Mouse (Mus musculus) brown adipose tissue, adult 24 weeks (tissue): ENCODE data around the gene Serpina3n. TPM values are rescaled to one million over a fixed set of nuclear protein-coding genes. Genes with fewer than 3 reads are reported as not detected.
"Not testable (repeated sequence)": the region's sequence is repeated elsewhere in the genome, so short reads cannot be mapped to it uniquely, and the experiment has no call there.

Source experiments
- H3K27ac ChIP-seq: fragments of 200-500 bp; replicated peaks from 2 replicates; pipeline ENCODE4 v1.5.1; 2012; ENCODE audit warnings: low read depth, mild to moderate bottlenecking, low read length
- H3K4me1 ChIP-seq: fragments of 200-500 bp; 2 replicates; pipeline ENCODE4 v1.6.1; 2012; ENCODE audit warnings: low read length, mixed read lengths; ENCODE audit not compliant: control insufficient read depth, insufficient read depth, insufficient read length
- H3K4me3 ChIP-seq: fragments of 200-500 bp; 2 replicates; pipeline ENCODE4 v1.5.1; 2012; ENCODE audit warnings: low read depth, mild to moderate bottlenecking, low read length, moderate library complexity; ENCODE audit not compliant: insufficient read depth
- polyA plus RNA-seq: library from polyadenylated mRNA; stranded (reverse); fragments of >200 nt; gene quantifications from 2 replicates; pipeline ENCODE4 v1.2.4, GENCODE M21; 2012; ENCODE audit not compliant: missing spikeins, insufficient read depth, insufficient read length

The Serpina3n gene
- polyA plus RNA-seq, 1 experiment, result 16.0 TPM

GRCm38 (mm10) chr12:104418340-104419135 lies 12.0 kb downstream of the Serpina3n start:
- Histone ChIP-seq H3K4me1 (no peaks in the 10 kb centered on the region), H3K4me3 (no peak overlapping the region), H3K27ac (no peak overlapping the region)

GRCm38 (mm10) chr12:104419136-104419462 lies 12.6 kb downstream of the Serpina3n start:
- H3K4me1 ChIP-seq, result no peaks in the 10 kb centered on the region

GRCm38 (mm10) chr12:104422615-104423392 lies 16.3 kb downstream of the Serpina3n start:
- H3K4me1 ChIP-seq, result no peaks in the 10 kb centered on the region
- no peak overlapping the region for H3K27ac ChIP-seq
- no peak overlapping the region for H3K4me3 ChIP-seq

More at GRCm38 (mm10) chr12:104419136-104419462, 12.6 kb downstream of the Serpina3n start:
- H3K4me3 ChIP-seq, result no peak overlapping the region
- H3K27ac ChIP-seq, result no peak overlapping the region

- H3K4me1 ChIP-seq, result no peaks in the 10 kb centered on the region
- H3K4me3 ChIP-seq, result no peak overlapping the region
- H3K27ac ChIP-seq, result no peak overlapping the region
Measured at GRCm38 (mm10) chr12:104425591-104425990, 19.1 kb downstream of the Serpina3n start.

- Histone ChIP-seq H3K4me1 (no peaks in the 10 kb centered on the region), H3K4me3 (no peak overlapping the region), H3K27ac (no peak overlapping the region)
Measured at GRCm38 (mm10) chr12:104426915-104427314, 20.4 kb downstream of the Serpina3n start.

- no peak overlapping the region for H3K4me3 ChIP-seq
- no peaks in the 10 kb centered on the region for H3K4me1 ChIP-seq
- no peak overlapping the region for H3K27ac ChIP-seq
Measured at GRCm38 (mm10) chr12:104431359-104431758, 24.8 kb downstream of the Serpina3n start.

GRCm38 (mm10) chr12:104433214-104433613 lies 26.7 kb downstream of the Serpina3n start:
- Histone ChIP-seq H3K4me3 (no peak overlapping the region), H3K27ac (no peak overlapping the region), H3K4me1 (no peaks in the 10 kb centered on the region)

GRCm38 (mm10) chr12:104433951-104434735 lies 27.6 kb downstream of the Serpina3n start:
- H3K4me3 ChIP-seq, result no peak overlapping the region

GRCm38 (mm10) chr12:104440087-104440760 lies 33.7 kb downstream of the Serpina3n start:
- H3K4me3 ChIP-seq, result no peak overlapping the region
- no peak overlapping the region for H3K27ac ChIP-seq
- H3K4me1 ChIP-seq, result no peaks in the 10 kb centered on the region

More at GRCm38 (mm10) chr12:104433951-104434735, 27.6 kb downstream of the Serpina3n start:
- Histone ChIP-seq H3K4me1 (no peaks in the 10 kb centered on the region), H3K27ac (no peak overlapping the region)

GRCm38 (mm10) chr12:104443716-104444115 lies 37.2 kb downstream of the Serpina3n start:
- H3K4me3 ChIP-seq, result no peak overlapping the region
- no peaks in the 10 kb centered on the region for H3K4me1 ChIP-seq
- no peak overlapping the region for H3K27ac ChIP-seq

- H3K27ac ChIP-seq, H3K4me3 ChIP-seq, H3K4me1 ChIP-seq: not testable (repeated sequence)
Measured at GRCm38 (mm10) chr12:104447056-104447455, 40.5 kb downstream of the Serpina3n start.

GRCm38 (mm10) chr12:104448099-104448498 lies 41.6 kb downstream of the Serpina3n start:
- no peak overlapping the region for H3K27ac ChIP-seq
- H3K4me3 ChIP-seq, result no peak overlapping the region
- no peaks in the 10 kb centered on the region for H3K4me1 ChIP-seq

- H3K4me1 ChIP-seq, result no peaks in the 10 kb centered on the region
Measured at GRCm38 (mm10) chr12:104450257-104450656, 43.7 kb downstream of the Serpina3n start.

GRCm38 (mm10) chr12:104453002-104453401 lies 46.5 kb downstream of the Serpina3n start:
- no peak overlapping the region for H3K27ac ChIP-seq
- H3K4me1 ChIP-seq, result no peaks in the 10 kb centered on the region
- H3K4me3 ChIP-seq, result no peak overlapping the region

More at GRCm38 (mm10) chr12:104450257-104450656, 43.7 kb downstream of the Serpina3n start:
- Histone ChIP-seq H3K4me3 (no peak overlapping the region), H3K27ac (no peak overlapping the region)
